Mouse (Mus musculus) C2C12 (cell line): Measurements from ENCODE around the gene Cib1.

Experiments used
- CEBPB ChIP-seq: IDR thresholded peaks from one replicate; pipeline ENCODE4 v1.6.1; 2011; ENCODE audit warnings: low read depth, mild to moderate bottlenecking, control low read depth, moderate library complexity
- CTCF ChIP-seq: IDR thresholded peaks from one replicate; pipeline ENCODE4 v1.5.1; 2011; ENCODE audit not compliant: control insufficient read depth, insufficient read depth, insufficient read length
- MYOD1 ChIP-seq: IDR thresholded peaks from one replicate; pipeline ENCODE4 v1.6.1; 2011; ENCODE audit warnings: low read depth; ENCODE audit not compliant: control insufficient read depth, insufficient read length

- TF ChIP-seq CTCF (no peak), CEBPB (no peak), MYOD1 (no peak)
Measured at GRCm38 (mm10) chr7:80280032-80280431, 47.4 kb upstream of the Cib1 start.
